Mouse (Mus musculus) liver, postnatal 0 days (tissue): Measurements from ENCODE around the gene Wdr93. TPM values are rescaled to one million over a fixed set of nuclear protein-coding genes. Genes with fewer than 3 reads are reported as not detected.

Source experiments
- ATAC-seq: fragments of 200-750 bp; cut with Nextera tagmentation; 2 replicates; pipeline ENCODE4 v1.8.0; 2017; ENCODE audit warnings: mild to moderate bottlenecking, moderate library complexity
- DNase-seq: peaks from one replicate; pipeline ENCODE4 v3.0.0-alpha.2; 2016
- H3K27ac ChIP-seq: fragments of 300-500 bp; sonication (generic); 2 replicates; pipeline ENCODE4 v1.5.1; 2014; ENCODE audit warnings: antibody characterized with exemption, moderate library complexity, mild to moderate bottlenecking, low read depth
- H3K27me3 ChIP-seq: fragments of 300-500 bp; sonication (generic); 2 replicates; pipeline ENCODE4 v1.6.1; 2014; ENCODE audit warnings: low read length, control low read depth, mixed read lengths; ENCODE audit not compliant: insufficient read depth
- H3K36me3 ChIP-seq: fragments of 300-500 bp; sonication (generic); replicated peaks from 2 replicates; pipeline ENCODE4 v1.6.1; 2014; ENCODE audit warnings: mild to moderate bottlenecking, control low read depth, low read length, moderate library complexity, mixed read lengths; ENCODE audit not compliant: insufficient read depth
- H3K4me1 ChIP-seq: fragments of 300-500 bp; sonication (generic); 2 replicates; pipeline ENCODE4 v1.6.1; 2014; ENCODE audit warnings: antibody characterized with exemption, mild to moderate bottlenecking, control low read depth; ENCODE audit not compliant: insufficient read depth
- H3K4me2 ChIP-seq: fragments of 300-500 bp; sonication (generic); 2 replicates; pipeline ENCODE4 v1.6.1; 2014; ENCODE audit warnings: low read depth, mild to moderate bottlenecking, low read length, moderate library complexity, mixed read lengths
- H3K4me3 ChIP-seq: fragments of 300-500 bp; sonication (generic); 2 replicates; pipeline ENCODE4 v1.5.1; 2014; ENCODE audit warnings: low read depth, low read length
- H3K9ac ChIP-seq: fragments of 300-500 bp; sonication (generic); replicated peaks from 2 replicates; pipeline ENCODE4 v1.6.1; 2014; ENCODE audit warnings: mild to moderate bottlenecking, moderate library complexity
- H3K9me3 ChIP-seq: fragments of 300-500 bp; sonication (generic); 2 replicates; pipeline ENCODE4 v1.6.1; 2016; ENCODE audit warnings: mild to moderate bottlenecking, control low read depth, low read length, mixed read lengths
- CTCF ChIP-seq: sonication (generic); IDR thresholded peaks from 2 replicates; pipeline ENCODE4 v1.5.1; 2016; ENCODE audit warnings: antibody characterized with exemption, low read depth
- EP300 ChIP-seq: IDR thresholded peaks from 2 replicates; pipeline ENCODE4 v1.6.1; 2016; ENCODE audit warnings: antibody characterized with exemption, low read depth, mild to moderate bottlenecking
- WGBS: fragments of 180-500 bp; shearing (Covaris S2); extraction: QIAGEN DNeasy Blood & Tissue Kit; methylation state at CpG from one replicate; pipeline ENCODE4 v1.1.7; 2014; ENCODE audit not compliant: insufficient replicate concordance; 5-methylcytosine and 5-hydroxymethylcytosine counted together
- polyA plus RNA-seq: library from polyadenylated mRNA; unstranded; fragments of >200 nt; fragmentation: Nextera tagmentation; extraction: Ambion mirVana; gene quantifications from 2 replicates; pipeline ENCODE4 v1.2.1, GENCODE M21; 2015

Gene Wdr93
- polyA plus RNA-seq, 1 experiment from 2014 or later: 0.11 TPM

DNA sequence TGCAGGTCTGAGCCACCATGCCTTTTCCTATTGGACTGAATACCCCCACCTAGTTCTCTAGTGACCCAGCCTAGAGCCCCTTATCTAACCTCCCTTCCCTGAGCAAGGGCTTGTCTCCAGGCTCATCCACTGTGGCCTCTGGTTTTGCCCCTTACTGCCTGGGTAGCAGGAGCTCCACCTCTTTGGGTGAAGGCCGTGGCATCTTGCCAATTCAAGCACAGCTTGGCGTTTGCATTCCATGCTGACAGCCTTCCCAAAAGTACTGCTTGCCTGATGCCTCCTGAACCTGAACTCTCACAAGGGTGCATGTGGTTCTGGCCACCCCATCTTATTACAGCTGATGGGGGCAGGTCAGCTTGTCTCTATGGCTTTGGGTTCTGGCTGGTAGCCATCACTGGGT lies 60.9 kb downstream of the Wdr93 start:
- DNase-seq (peak; percentile 63), ATAC-seq (no peak)
- Histone ChIP-seq H3K27ac (no peak overlapping the region), H3K4me1 (no peaks in the 10 kb centered on the region), H3K4me2 (no peak overlapping the region), H3K27me3 (no peaks in the 10 kb centered on the region), H3K9ac (no peak overlapping the region), H3K36me3 (no peaks in the 10 kb centered on the region), H3K9me3 (no peaks in the 10 kb centered on the region), H3K4me3 (no peak overlapping the region)
- 44% methylated on average over 2 of the region's 2 CpGs for WGBS
- TF ChIP-seq EP300 (no peak), CTCF (no peak)

DNA sequence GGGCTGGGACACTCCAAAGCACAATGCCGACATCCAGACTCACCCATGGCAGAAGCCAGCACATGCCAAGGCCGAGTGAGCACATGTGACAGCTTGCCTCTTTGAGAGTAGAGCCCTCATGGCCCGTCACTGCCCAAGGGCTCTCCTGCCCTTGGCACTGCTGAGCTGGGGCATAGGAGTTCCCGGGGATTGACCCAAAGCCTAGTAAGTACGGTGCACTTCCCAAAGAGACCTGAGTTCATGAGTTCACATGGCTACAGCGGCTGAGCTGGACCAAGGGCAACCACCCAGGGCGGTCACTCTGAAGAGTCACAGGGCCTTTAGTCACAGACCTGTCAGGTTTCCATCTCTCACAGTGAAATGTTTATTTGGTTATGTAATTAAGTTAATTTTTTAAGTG lies 65.6 kb downstream of the Wdr93 start:
- Histone ChIP-seq H3K27ac (no peak overlapping the region), H3K9me3 (no peaks in the 10 kb centered on the region), H3K4me2 (no peak overlapping the region), H3K4me1 (peaks cover 3% of the 10 kb centered on the region), H3K4me3 (no peak overlapping the region), H3K36me3 (no peaks in the 10 kb centered on the region), H3K27me3 (peaks cover 17% of the 10 kb centered on the region), H3K9ac (no peak overlapping the region)
- ATAC-seq: no peak
- no peak for DNase-seq
- TF ChIP-seq CTCF (no peak), EP300 (no peak)
- 72% methylated on average over 7 of the region's 7 CpGs for WGBS

DNA sequence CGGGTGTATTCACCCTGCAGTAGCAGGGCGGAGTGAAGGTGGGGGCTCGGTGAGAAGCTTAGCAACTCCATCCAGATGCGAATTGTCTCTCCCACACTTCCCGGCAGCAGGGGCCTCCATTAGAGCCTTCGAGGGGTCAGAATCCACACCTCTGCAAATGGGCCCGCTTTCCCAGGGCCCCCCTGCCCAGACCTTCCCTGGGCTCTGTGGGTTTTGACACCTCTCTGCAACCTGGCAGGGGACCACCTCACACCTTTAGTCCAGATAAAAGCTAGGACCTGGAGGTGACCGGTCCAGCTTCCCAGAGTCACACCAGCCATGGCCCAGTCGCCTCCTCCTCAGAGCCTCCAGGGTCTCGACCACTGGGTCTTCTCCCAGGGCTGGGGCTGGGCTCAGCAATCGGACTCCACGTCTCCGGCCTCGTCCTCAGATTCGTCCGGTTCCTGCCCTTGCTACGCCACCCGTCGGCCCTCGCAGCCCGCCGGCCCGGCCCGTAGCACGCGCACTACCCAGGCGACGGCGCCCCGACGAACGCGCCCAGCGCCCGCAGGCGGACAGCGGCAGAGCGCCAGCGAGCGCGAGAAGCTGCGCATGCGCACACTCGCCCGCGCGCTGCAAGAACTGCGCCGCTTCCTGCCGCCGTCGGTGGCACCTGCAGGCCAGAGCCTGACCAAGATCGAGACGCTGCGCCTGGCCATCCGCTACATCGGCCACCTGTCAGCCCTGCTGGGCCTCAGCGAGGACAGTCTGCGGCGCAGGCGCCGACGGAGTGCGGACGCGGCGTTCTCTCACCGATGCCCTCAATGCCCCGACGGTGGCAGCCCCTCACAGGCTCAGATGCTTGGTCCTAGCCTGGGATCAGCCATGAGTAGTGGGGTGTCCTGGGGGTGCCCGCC lies 67.9 kb downstream of the Wdr93 start, which contains the start of gene Mesp2:
Gene Mesp2 (plus strand): TSS at position 117 of the 896 bp plus-strand sequence.
- DNase-seq: peak; percentile 73
- ATAC-seq: peak; percentile 64
- H3K4me1 ChIP-seq: peaks cover 3% of the 10 kb centered on the region
- H3K4me2 ChIP-seq: peak within 1 kb of the TSS; percentile 52
- H3K9me3 ChIP-seq: no peaks in the 10 kb centered on the region
- H3K4me3 ChIP-seq: no peak within 1 kb of the TSS
- H3K9ac ChIP-seq: no peak within 1 kb of the TSS
- TF ChIP-seq EP300 (no peak), CTCF (no peak)
- H3K27me3 ChIP-seq: peaks cover 17% of the 10 kb centered on the region
- 13% methylated on average over 67 of the region's 71 CpGs for WGBS
- H3K36me3 ChIP-seq: no peaks in the 10 kb centered on the region
- no peak within 1 kb of the TSS for H3K27ac ChIP-seq

DNA sequence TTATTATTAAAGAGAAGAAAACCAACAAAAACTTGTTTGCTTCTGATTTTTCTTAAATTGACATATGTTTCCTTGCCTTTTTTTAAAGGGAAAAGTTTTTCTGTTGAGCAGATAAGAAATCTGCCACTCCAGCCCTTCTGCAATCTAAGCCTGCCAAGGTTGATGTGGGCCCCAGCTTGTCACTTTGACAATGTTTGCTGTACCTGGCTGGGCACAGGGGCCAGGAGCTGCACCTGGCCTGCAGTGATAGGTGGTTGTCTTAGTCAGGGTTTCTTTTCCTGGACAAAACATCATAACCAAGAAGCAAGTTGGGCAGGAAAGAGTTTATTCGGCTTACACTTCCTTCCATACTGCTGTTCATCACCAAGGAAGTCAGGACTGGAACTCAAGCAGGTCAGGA lies 70.4 kb downstream of the Wdr93 start:
- no peak overlapping the region for H3K9ac ChIP-seq
- ATAC-seq (no peak), DNase-seq (no peak)

DNA sequence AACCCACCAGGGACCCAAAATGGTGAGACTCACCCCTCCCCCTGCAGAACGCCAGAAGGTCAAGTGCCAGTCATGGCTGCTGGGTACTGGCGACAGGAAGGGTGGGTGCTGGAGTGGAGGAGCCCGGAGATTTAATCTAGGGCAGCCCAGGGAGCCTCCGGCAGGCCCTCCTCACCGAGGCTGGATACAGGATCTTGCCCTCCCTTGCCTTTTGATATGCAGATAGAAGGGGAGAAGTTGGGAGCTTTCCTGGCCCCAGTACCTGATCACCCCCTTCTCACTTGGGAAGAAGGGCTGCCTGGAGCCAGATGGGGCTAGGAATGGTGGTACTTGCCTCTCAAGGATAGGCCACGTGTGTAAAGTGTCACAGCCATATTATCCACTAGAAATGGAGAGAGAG lies 75.4 kb downstream of the Wdr93 start:
- H3K27me3 ChIP-seq: no peaks in the 10 kb centered on the region
- H3K36me3 ChIP-seq: no peaks in the 10 kb centered on the region
- no peak overlapping the region for H3K4me2 ChIP-seq
- TF ChIP-seq CTCF: no peak
- no peak for TF ChIP-seq EP300
- 22% methylated on average over 6 of the region's 6 CpGs for WGBS
- DNase-seq (no peak), ATAC-seq (no peak)
- no peaks in the 10 kb centered on the region for H3K9me3 ChIP-seq
- no peaks in the 10 kb centered on the region for H3K4me1 ChIP-seq
- H3K4me3 ChIP-seq: no peak overlapping the region
- no peak overlapping the region for H3K9ac ChIP-seq
- no peak overlapping the region for H3K27ac ChIP-seq

More for the DNA sequence above, 70.4 kb downstream of the Wdr93 start:
- 63% methylated on average over 1 of the region's 1 CpGs for WGBS
- Histone ChIP-seq H3K4me2 (no peak overlapping the region), H3K36me3 (no peaks in the 10 kb centered on the region), H3K4me3 (no peak overlapping the region), H3K27me3 (peaks cover 17% of the 10 kb centered on the region), H3K9me3 (no peaks in the 10 kb centered on the region), H3K4me1 (peaks cover 3% of the 10 kb centered on the region), H3K27ac (no peak overlapping the region)
- TF ChIP-seq CTCF (no peak), EP300 (no peak)

DNA sequence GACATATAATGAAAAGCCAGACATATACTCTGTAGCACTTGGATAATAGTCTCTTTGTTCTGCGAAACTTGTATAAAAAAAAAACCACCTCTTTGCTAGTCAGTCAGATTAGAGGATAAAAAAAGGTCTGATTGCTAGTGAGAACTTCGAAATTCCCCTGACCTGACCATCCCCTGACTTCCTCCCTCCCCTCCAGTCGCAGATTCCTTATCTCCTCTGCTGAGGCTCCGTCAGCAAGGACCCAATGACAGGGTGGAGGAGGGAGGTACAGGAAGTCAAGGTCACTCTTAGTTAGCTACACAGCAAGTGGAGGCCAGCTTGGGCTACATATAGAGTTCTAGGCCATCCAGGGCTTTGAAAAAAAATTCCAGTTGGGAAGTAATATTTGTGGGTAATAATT lies 76.6 kb downstream of the Wdr93 start:
- Histone ChIP-seq H3K9me3 (no peaks in the 10 kb centered on the region; the same call in 1 of the 2 replicates), H3K4me3 (no peak overlapping the region), H3K27me3 (no peaks in the 10 kb centered on the region), H3K4me2 (no peak overlapping the region), H3K4me1 (no peaks in the 10 kb centered on the region), H3K36me3 (0 out of 2 replicates have a peak, but pooled peaks cover 2% of the 10 kb centered on the region), H3K27ac (no peak overlapping the region), H3K9ac (no peak overlapping the region)
- DNase-seq: no peak
- no peak for ATAC-seq
- WGBS: 22% methylated on average over 4 of the region's 4 CpGs
- TF ChIP-seq EP300: no peak
- no peak for TF ChIP-seq CTCF
